Mouse (Mus musculus): ENCODE measurements around the gene Pmpca. TPM values are rescaled to one million over a fixed set of nuclear protein-coding genes. Genes with fewer than 3 reads are reported as not detected.

Gene Pmpca
- polyA plus RNA-seq (2015; fragmentation: Nextera tagmentation; extraction: Ambion mirVana), result 91.1 and 95.2 TPM in 2 replicates

DNA sequence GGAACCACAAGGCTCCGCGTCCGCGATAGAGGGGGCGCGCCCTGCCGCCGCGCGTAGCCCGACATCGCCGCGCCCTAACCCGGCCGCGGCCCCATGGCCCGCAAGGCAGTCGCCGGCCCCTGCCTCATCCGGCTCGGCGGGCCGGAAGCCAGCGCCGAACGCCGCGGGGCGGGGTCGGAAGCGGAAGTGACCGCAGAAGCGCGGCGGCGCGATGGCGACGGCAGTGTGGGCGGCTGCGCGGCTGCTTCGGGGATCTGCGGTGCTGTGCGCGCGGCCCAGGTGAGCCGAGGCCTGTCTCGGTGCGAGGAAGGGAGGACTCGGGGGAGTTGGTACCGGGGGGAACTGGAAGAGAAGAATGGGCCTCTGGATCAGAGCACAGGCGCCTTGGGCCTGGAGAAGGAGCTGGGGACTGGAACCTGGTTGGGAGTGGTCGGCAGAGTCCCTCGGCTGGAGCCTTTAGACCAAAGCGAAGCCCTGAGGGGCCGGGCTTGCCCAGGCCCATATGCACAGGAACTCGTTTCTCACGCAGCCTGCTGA is at the start of gene Pmpca, which contains the start of gene Entr1:
Pmpca (plus strand) TSS at position 186 of the 537 bp plus-strand sequence.
Entr1 (minus strand) TSS at position 163 of the 537 bp plus-strand sequence.
- H3K27ac ChIP-seq, result peak within 1 kb of the TSS; percentile 79
- H3K4me1 ChIP-seq, result peaks cover 21% of the 10 kb centered on the region
- ATAC-seq (ENCODE audit: insufficient number of reproducible peaks, low FRiP score, low TSS enrichment, low read depth), result peak; percentile 80
- no peaks in the 10 kb centered on the region for H3K9me3 ChIP-seq
- H3K9ac ChIP-seq, result peak within 1 kb of the TSS; percentile 88
- no peaks in the 10 kb centered on the region for H3K27me3 ChIP-seq
- H3K36me3 ChIP-seq, result peaks cover 74% of the 10 kb centered on the region
- WGBS, result under 1% methylated on average over 56 of the region's 60 CpGs
- peak within 1 kb of the TSS; percentile 91 for H3K4me2 ChIP-seq
- peak within 1 kb of the TSS; percentile 98 for H3K4me3 ChIP-seq

DNA sequence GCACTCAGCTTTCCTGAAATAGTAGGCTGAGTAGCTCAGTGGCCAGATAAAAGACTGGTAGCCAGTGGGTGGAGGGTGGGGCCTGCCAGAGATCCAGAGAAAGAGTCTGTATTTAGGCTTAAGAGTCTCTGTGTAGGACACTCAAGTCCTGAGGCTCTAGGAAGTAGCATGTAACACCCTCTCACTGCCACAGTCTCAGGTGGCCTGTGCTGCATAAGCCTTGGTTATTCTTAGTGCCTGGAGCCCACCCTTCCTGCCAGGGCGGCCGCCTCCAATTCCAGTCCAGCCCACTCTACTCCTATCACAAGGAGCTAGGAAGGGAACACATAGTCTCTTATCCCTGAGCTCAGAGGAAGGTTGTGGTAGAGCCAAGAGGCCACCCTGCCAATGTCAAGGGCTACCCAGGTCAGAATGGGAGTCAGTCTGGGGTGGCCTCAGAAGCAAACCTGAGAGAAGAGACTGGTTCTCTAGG is 47.6 kb upstream of the Pmpca start:
- Histone ChIP-seq H3K4me2 (0 out of 2 replicates have a peak overlapping the region, but pooled peaks have one; percentile 2), H3K36me3 (peaks cover 80% of the 10 kb centered on the region), H3K27ac (peak overlapping the region; percentile 71), H3K27me3 (no peaks in the 10 kb centered on the region), H3K4me1 (peaks cover 35% of the 10 kb centered on the region), H3K9me3 (no peaks in the 10 kb centered on the region), H3K9ac (no peak overlapping the region), H3K4me3 (no peak overlapping the region)
- WGBS, result 95% methylated on average over 2 of the region's 2 CpGs
- peak; percentile 70; the same call in 1 of the 2 replicates for ATAC-seq (ENCODE audit: insufficient number of reproducible peaks, low FRiP score, low TSS enrichment, low read depth)

DNA sequence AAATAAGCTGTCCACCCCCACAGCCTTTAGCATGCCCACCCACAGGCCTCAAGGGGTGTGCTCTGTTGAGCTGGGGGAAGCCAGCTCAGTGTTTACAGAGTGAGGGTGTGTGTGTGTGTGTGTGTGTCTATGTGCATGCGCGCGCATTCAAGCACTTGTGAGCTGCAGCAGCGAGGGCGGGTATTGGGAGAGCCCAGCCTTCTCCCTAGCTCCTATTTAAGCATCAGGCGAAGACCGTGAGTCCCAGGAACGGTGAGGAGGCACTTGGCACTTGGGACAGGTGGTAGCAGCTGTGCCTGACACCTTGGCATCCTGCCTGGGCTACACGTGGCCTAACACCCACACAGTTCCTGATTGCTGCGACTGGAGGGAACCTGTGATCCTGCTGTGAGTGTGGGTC is 47.1 kb upstream of the Pmpca start:
- H3K36me3 ChIP-seq, result peaks cover 85% of the 10 kb centered on the region
- no peaks in the 10 kb centered on the region for H3K9me3 ChIP-seq
- peak; percentile 36; the same call in 1 of the 2 replicates for ATAC-seq (ENCODE audit: insufficient number of reproducible peaks, low FRiP score, low TSS enrichment, low read depth)
- H3K4me2 ChIP-seq, result no peak overlapping the region
- H3K27ac ChIP-seq, result peak overlapping the region; percentile 57
- H3K9ac ChIP-seq, result no peak overlapping the region
- 60% methylated on average over 10 of the region's 10 CpGs for WGBS
- H3K4me1 ChIP-seq, result peaks cover 40% of the 10 kb centered on the region
- H3K4me3 ChIP-seq, result no peak overlapping the region
- H3K27me3 ChIP-seq, result no peaks in the 10 kb centered on the region

DNA sequence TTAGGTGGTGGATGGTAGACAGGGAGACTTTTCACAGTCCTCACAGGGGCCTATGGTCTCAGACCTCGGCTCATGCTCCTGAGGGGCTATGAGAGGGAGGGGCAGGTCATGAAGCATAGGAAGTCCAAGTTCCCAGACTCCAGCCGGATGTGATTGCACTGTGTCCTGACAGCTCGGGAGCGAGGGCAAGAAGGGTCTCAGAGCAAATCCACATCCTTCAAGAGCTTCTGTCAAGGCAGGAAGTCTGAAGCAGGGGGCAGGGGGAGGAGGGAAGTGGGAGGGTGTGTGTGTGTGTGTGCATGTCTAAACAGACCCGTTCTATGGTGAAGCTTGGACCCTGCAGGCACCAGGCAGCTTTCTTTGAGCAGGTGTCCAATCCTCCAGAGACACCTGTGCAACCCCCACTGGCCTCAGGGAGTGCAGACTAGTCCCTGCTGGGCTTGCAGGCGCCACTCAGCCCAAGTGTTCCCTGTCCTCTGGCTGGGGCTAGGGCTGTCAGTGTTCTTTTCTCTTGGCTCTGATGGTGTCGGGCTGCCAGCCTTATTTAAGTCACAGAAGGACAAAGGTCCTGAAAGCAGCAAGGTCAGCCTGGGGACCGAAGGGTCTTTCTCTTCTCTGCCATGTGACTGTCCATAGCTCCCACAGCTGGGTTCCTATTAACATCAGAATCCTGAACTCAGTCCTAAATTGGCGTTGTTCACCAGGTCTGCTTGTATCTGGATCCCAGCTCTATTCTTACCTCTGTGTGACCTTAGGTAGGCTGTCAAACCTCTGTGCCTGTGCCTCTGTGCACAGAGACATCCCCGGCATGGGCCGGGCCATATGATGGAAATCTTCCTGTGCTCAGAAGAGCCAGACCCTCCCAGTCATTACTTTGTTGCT is 46.3 kb upstream of the Pmpca start:
- Histone ChIP-seq H3K27me3 (no peaks in the 10 kb centered on the region), H3K4me3 (no peak overlapping the region), H3K9me3 (no peaks in the 10 kb centered on the region), H3K27ac (peak overlapping the region; percentile 57), H3K36me3 (peaks cover 93% of the 10 kb centered on the region), H3K4me1 (peaks cover 41% of the 10 kb centered on the region), H3K9ac (no peak overlapping the region), H3K4me2 (no peak overlapping the region)
- WGBS, result 60% methylated on average over 11 of the region's 11 CpGs
- ATAC-seq (ENCODE audit: insufficient number of reproducible peaks, low FRiP score, low TSS enrichment, low read depth), result no peak

DNA sequence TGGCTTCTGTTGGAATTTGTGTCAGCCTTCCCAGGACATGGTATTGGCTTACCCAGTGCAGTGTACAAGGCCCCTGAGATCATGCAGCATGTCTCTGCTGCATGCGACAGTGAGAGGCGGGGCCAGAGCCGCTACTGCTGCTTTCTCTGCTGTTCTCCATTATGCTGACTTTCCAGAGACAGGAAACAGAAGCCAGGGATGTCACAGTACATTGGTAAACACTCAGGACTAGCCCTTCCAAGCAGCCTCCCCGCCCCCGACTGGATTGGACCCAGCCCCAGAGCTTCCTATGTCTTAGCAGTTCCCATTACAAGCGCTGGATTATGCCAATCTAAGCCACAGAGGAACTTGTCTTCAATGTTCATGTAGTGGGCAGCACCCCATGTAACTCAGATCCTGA is 40.9 kb upstream of the Pmpca start:
- H3K4me1 ChIP-seq, result peaks cover 43% of the 10 kb centered on the region
- H3K27me3 ChIP-seq, result no peaks in the 10 kb centered on the region
- H3K36me3 ChIP-seq, result peaks cover 73% of the 10 kb centered on the region
- H3K9ac ChIP-seq, result no peak overlapping the region
- H3K9me3 ChIP-seq, result no peaks in the 10 kb centered on the region
- H3K4me3 ChIP-seq, result no peak overlapping the region
- H3K27ac ChIP-seq, result 0 out of 2 replicates have a peak overlapping the region, but pooled peaks have one; percentile 43
- no peak for ATAC-seq (ENCODE audit: insufficient number of reproducible peaks, low FRiP score, low TSS enrichment, low read depth)
- no peak overlapping the region for H3K4me2 ChIP-seq
- WGBS, result 63% methylated on average over 6 of the region's 6 CpGs

DNA sequence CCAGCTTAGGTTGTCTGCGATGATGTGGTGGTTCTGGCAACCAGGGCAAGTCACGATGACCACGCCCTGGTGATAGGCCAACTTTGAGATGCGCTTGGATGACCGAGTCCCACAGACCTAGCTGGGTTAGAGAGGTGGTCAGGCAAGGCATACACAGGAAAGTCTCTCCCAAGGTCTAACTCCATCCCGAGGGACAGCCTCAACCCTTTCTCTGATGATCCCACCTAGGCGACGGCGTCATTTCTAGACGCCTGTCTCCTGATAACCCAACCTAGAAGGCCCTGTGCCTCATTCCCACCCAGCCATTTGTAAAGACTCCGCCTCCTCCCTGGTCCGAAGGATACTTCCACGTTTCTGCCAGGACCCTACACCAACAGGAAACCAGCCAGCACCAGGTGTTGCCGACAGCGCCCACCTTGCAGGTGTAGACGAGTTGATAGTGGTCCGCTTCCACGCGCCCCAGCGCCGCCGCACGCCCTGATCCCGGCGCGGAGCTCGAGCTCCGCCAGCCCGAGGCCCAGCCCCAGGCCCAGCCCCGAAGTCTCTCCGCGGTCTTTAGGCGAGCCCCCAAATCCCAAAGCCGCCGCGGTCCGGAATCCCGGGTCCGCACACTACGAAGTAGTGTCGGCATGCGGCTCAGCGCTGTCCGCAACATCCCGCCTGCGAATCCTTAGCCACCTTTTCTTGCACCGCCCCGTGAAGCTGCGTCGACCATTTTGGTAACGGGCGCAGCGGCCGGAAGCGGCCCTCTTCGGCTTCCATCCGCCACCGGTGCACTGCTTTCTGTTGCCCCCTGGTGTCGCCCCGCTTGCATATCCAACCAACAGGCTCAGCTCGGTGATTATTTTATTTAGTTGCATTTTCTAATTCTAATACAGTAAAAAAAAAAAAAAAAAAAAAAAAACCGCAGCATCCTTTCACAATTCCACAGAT is 37.5 kb upstream of the Pmpca start, which contains the start of gene Dnlz:
Dnlz (minus strand) TSS at position 753 of the 933 bp plus-strand sequence.
- WGBS, result 3% methylated on average over 62 of the region's 62 CpGs
- no peaks in the 10 kb centered on the region for H3K9me3 ChIP-seq

DNA sequence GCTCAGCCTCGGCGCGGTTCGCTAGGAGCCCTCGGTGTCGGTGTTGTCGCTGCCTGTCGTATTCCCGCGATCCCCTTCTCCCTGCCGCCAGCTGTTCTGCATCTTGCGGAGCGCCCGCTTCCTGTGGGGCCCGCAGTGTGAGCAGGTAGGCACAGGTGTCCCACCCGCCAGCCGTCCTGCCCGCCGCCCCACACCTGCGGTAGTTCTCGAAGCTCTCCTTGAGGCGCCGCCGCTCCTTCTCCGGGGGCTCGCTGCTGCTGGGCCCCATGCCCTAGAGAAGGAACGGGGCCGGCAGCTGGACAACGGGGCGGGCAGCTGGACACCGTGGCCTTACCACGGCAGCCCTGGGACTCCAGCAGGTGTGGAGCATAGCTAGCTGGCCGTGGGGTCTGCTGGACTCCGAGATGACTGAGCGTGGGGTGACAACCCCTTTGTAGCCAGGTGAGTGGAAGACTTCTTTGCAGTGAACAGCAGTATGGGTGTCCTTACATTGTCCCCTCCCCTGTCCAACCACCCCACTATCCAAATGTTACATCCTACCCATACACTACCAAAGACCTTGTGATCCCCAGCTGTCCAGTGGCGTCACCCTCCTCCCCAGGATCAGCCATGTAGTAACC is 36.7 kb upstream of the Pmpca start:
- Histone ChIP-seq H3K9ac (peak overlapping the region; percentile 76), H3K36me3 (peaks cover 31% of the 10 kb centered on the region), H3K4me1 (peaks cover 31% of the 10 kb centered on the region), H3K4me3 (peak overlapping the region; percentile 85), H3K27me3 (no peaks in the 10 kb centered on the region), H3K27ac (peak overlapping the region; percentile 47; the same call in 1 of the 2 replicates), H3K4me2 (peak overlapping the region; percentile 98), H3K9me3 (no peaks in the 10 kb centered on the region)
- ATAC-seq (ENCODE audit: insufficient number of reproducible peaks, low FRiP score, low TSS enrichment, low read depth), result no peak
- WGBS, result 2% methylated on average over 36 of the region's 36 CpGs

More for the DNA sequence above, 37.5 kb upstream of the Pmpca start, which contains the start of gene Dnlz:
- Histone ChIP-seq H3K4me1 (peaks cover 36% of the 10 kb centered on the region), H3K4me3 (peak within 1 kb of the TSS; percentile 85), H3K27me3 (no peaks in the 10 kb centered on the region), H3K9ac (peak within 1 kb of the TSS; percentile 89), H3K36me3 (peaks cover 39% of the 10 kb centered on the region), H3K27ac (peak within 1 kb of the TSS; percentile 90), H3K4me2 (peak within 1 kb of the TSS; percentile 98)
- ATAC-seq (ENCODE audit: insufficient number of reproducible peaks, low FRiP score, low TSS enrichment, low read depth), result peak; percentile 73

DNA sequence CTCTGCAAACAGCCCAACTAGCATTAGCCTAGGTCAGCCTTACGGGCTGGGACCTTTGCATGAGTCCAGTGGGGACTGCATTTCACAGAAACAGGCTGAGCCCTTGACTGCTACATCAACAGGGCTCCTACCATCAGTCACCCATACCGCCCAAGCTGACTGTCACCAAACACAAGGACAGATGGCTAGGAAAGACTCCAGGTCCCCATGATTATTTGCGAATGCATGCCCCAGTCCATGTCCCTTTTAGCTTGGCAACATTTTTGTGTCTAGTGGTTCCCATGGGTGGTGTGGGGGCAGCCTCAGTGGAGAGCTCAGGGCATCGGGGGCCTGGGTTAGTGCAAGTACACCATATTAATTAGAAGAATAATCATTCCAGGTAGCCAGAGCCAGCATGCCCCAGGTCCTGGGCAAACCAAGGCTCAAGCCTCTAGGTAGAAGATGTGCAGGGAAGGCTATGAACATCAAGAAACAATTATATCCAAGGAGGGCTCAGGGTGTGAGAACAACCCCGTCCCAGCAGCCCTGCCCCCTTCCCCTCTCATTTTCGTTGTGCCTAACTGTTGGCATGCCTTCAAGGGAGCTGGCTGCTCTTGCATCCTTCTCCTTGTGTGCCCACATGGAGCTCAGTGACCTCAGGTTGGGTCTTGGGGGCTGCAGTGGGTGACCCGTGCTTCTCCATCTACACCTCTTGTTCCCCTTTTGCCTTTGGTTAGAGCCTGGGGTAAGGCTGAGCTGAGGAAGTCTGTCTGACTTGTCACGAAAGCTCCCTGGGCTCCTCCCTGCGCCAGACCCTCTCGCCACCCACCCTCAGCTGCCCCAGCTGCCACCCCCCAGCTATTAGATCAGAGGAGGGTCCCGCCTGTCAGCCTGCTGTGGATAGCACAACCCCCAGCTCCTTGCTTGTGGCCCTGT is 35.8 kb upstream of the Pmpca start:
- H3K9ac ChIP-seq, result no peak overlapping the region
- WGBS, result 87% methylated on average over 11 of the region's 11 CpGs
- H3K4me3 ChIP-seq, result peak overlapping the region; percentile 85

DNA sequence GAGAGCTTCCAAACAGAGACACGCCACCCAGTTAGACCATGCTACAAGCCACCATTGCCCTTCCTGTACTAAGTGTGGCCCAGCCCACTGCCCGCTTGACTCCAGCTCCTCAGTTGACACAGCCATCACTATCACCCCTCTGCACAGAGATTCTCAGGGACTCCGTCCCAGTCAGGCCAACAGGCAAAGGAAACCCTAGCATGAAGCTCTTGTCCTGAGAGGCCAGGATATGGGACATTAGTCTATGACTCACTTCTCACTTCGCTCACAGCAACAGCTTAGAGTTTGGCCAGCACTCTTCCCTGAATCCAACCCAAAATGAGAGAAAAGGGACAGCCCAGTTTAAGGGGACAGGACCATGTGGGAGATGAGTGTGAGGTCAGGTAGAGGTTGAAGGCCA is 34.7 kb upstream of the Pmpca start:
- Histone ChIP-seq H3K9ac (no peak overlapping the region), H3K36me3 (peaks cover 11% of the 10 kb centered on the region), H3K27ac (no peak overlapping the region), H3K4me1 (peaks cover 25% of the 10 kb centered on the region), H3K27me3 (no peaks in the 10 kb centered on the region), H3K9me3 (no peaks in the 10 kb centered on the region), H3K4me3 (no peak overlapping the region), H3K4me2 (no peak overlapping the region)
- WGBS, result 88% methylated on average over 4 of the region's 4 CpGs
- ATAC-seq (ENCODE audit: insufficient number of reproducible peaks, low FRiP score, low TSS enrichment, low read depth), result no peak

More for the DNA sequence above, 35.8 kb upstream of the Pmpca start:
- H3K27me3 ChIP-seq, result no peaks in the 10 kb centered on the region
- H3K27ac ChIP-seq, result no peak overlapping the region
- no peak for ATAC-seq (ENCODE audit: insufficient number of reproducible peaks, low FRiP score, low TSS enrichment, low read depth)
- H3K4me2 ChIP-seq, result no peak overlapping the region
- H3K9me3 ChIP-seq, result no peaks in the 10 kb centered on the region
- H3K36me3 ChIP-seq, result peaks cover 22% of the 10 kb centered on the region
- peaks cover 31% of the 10 kb centered on the region for H3K4me1 ChIP-seq

DNA sequence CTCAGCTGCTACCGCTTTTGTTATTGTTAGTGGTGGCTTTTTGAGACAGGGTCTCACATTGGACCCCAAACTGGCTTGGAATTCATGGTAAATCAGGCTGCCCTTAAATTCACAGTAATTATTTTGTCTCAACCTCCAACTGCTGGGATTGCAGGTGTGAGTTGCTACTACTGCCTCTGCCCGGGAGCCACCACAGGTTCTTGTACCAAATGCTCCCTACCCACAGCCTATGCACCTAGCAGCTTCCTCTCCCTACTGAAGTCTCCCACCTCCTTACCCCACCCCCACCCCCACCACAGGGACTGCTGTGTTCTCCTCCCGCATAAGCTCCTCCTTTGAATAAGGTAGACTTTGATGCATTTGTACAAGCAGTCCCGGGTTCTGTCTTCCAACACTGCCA is 32.9 kb upstream of the Pmpca start:
- WGBS, result 72% methylated on average over 4 of the region's 4 CpGs
- Histone ChIP-seq H3K27ac (no peak overlapping the region), H3K36me3 (0 out of 2 replicates have a peak, but pooled peaks cover 3% of the 10 kb centered on the region), H3K9me3 (no peaks in the 10 kb centered on the region), H3K4me2 (no peak overlapping the region), H3K4me1 (peaks cover 13% of the 10 kb centered on the region), H3K9ac (no peak overlapping the region), H3K27me3 (no peaks in the 10 kb centered on the region), H3K4me3 (no peak overlapping the region)
- ATAC-seq (ENCODE audit: insufficient number of reproducible peaks, low FRiP score, low TSS enrichment, low read depth), result no peak
